Mouse (Mus musculus): ENCODE results near the gene P2rx1.
A peak's percentile ranks its signal among the peaks of the same experiment; 100 is the strongest.

P2rx1 gene

GRCm38 (mm10) chr11:73020953-73021800, 22.3 kb downstream of the P2rx1 start:
- DNase-seq (ENCODE audit: low spot score in 2 of 2): no peak

- DNase-seq (ENCODE audit: low spot score in 2 of 2): no peak
These were observed 24.2 kb downstream of the P2rx1 start for GRCm38 (mm10) chr11:73023099-73023498.

GRCm38 (mm10) chr11:73023827-73024226, 24.9 kb downstream of the P2rx1 start:
- no peak for DNase-seq (ENCODE audit: low spot score in 2 of 2)

GRCm38 (mm10) chr11:73024236-73024904, 25.5 kb downstream of the P2rx1 start:
- peak in 1 of 2 experiments; percentile 70 for DNase-seq (ENCODE audit: low spot score in 2 of 2)

GRCm38 (mm10) chr11:73026961-73027360, 28.1 kb downstream of the P2rx1 start:
- DNase-seq (ENCODE audit: low spot score in 2 of 2): no peak

- peak; percentile 33 to 77 for DNase-seq (ENCODE audit: low spot score in 2 of 2)
These were observed 32.1 kb downstream of the P2rx1 start for GRCm38 (mm10) chr11:73030821-73031498.

- no peak for DNase-seq (ENCODE audit: low spot score in 2 of 2)
These were observed 32.6 kb downstream of the P2rx1 start for GRCm38 (mm10) chr11:73031536-73031935.

GRCm38 (mm10) chr11:73036077-73036476, 37.2 kb downstream of the P2rx1 start:
- no peak for DNase-seq (ENCODE audit: low spot score in 2 of 2)

- no peak for DNase-seq (ENCODE audit: low spot score in 2 of 2)
These were observed 38.0 kb downstream of the P2rx1 start for GRCm38 (mm10) chr11:73036889-73037288.

GRCm38 (mm10) chr11:73037691-73038090, 38.8 kb downstream of the P2rx1 start:
- DNase-seq (ENCODE audit: low spot score in 2 of 2): no peak

- DNase-seq (ENCODE audit: low spot score in 2 of 2): peak in 1 of 2 experiments; percentile 70
These were observed 40.3 kb downstream of the P2rx1 start for GRCm38 (mm10) chr11:73039102-73039799.

GRCm38 (mm10) chr11:73044229-73044755, 45.4 kb downstream of the P2rx1 start:
- no peak for DNase-seq (ENCODE audit: low spot score in 2 of 2)

GRCm38 (mm10) chr11:73044789-73045188, 45.9 kb downstream of the P2rx1 start:
- DNase-seq (ENCODE audit: low spot score in 2 of 2): no peak

- DNase-seq (ENCODE audit: low spot score in 2 of 2): peak; percentile 97 to 98
These were observed 48.7 kb downstream of the P2rx1 start, which contains the start of gene Ncbp3 for GRCm38 (mm10) chr11:73047542-73047996. Ncbp3 (plus strand) TSS chr11:73047783.

GRCm38 (mm10) chr11:73048030-73048876, 49.4 kb downstream of the P2rx1 start:
- DNase-seq (ENCODE audit: low spot score in 2 of 2): peak in 1 of 2 experiments; percentile 75

- DNase-seq (ENCODE audit: low spot score in 2 of 2): peak; percentile 70 to 86
These were observed 50.4 kb downstream of the P2rx1 start for GRCm38 (mm10) chr11:73049335-73049734.

- DNase-seq (ENCODE audit: low spot score in 2 of 2): no peak
These were observed 53.9 kb downstream of the P2rx1 start for GRCm38 (mm10) chr11:73052795-73053194.

- no peak for DNase-seq (ENCODE audit: low spot score in 2 of 2)
These were observed 58.8 kb downstream of the P2rx1 start for GRCm38 (mm10) chr11:73057701-73058100.

GRCm38 (mm10) chr11:73059630-73060029, 60.7 kb downstream of the P2rx1 start:
- DNase-seq (ENCODE audit: low spot score in 2 of 2): no peak

GRCm38 (mm10) chr11:73061413-73061812, 62.5 kb downstream of the P2rx1 start:
- DNase-seq (ENCODE audit: low spot score in 2 of 2): no peak
